Mouse (Mus musculus): ENCODE measurements at regions not wholly inside any gene's neighbourhood (a gene's known extent, or its start where the extent isn't known, plus 50 kb on each side); places are given as distances from the start of the nearest gene placed in this dataset.

- no peak for DNase-seq
Observed at GRCm38 (mm10) chr10:42131798-42132197, 113.6 kb upstream of the Armc2 start.

- DNase-seq, result no peak
Observed at GRCm38 (mm10) chr10:42131298-42131697, 113.1 kb upstream of the Armc2 start.

GRCm38 (mm10) chr10:42127865-42128419 lies 109.7 kb upstream of the Armc2 start:
- DNase-seq, result no peak

GRCm38 (mm10) chr10:42126816-42127215 lies 108.6 kb upstream of the Armc2 start:
- no peak for DNase-seq

DNA sequence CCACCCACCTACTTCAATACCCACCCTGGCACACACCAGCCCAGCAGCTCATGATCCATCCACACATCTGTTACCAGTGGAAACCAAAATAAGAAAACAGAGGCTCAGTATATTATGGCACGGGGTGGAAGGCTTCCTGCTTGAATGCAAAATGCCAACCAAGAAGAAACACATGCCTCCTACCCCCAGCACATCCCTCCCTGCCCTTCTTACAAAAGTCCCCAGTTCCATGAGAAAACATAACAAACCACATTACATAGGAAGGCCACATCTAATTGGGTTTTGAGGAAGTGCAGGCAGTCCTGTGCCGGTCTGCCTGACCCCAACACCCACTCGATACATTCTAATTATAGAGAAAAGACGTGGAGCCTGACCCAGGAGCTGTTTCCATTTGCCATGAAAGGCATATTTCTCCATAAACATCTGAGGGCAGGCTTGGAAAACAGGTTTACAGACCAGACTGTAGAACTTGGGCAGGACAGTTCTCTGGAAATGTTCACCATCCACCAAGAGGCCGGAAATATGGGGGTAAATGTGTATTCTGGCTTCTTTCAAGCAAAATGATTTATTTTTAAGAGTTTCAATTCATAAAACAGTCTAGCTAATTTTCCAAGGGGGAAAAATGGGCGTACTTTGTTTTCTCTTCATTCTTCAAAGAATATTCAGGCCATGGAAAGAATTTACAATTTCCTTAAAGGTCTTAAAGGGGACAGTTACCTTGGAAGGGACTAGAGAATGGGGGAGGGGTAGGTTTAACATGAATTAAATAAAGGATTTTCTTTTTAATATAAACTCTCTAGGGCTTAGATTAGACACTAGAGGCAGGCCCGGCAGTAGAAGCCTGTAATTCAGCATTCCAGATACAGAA lies 104.8 kb upstream of the Armc2 start:
- no peak for DNase-seq

- DNase-seq, result no peak
Observed at GRCm38 (mm10) chr10:42121984-42122383, 103.7 kb upstream of the Armc2 start.

DNA sequence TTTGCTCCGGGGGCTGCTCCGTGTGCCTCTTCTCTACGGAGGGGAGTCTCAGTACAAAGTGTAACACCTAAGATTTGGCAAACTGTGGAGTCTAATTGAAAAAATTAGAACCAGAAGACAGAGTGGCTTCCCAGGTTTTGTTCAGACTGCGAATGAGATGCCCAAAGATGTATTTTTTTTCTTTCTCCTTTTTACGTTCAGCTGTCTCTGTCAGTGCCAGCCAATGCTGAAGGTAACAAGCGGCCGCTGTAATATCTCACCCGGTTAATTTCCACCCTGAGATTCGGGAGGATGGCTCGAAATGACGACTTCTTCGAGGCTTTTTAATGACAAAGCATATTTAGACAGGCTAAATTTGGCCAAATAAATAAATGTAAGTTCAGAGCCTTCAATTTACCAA lies 101.1 kb upstream of the Armc2 start:
- DNase-seq, result peak; percentile 72

GRCm38 (mm10) chr10:42118361-42119188 lies 100.3 kb upstream of the Armc2 start:
- DNase-seq, result peak; percentile 99

DNA sequence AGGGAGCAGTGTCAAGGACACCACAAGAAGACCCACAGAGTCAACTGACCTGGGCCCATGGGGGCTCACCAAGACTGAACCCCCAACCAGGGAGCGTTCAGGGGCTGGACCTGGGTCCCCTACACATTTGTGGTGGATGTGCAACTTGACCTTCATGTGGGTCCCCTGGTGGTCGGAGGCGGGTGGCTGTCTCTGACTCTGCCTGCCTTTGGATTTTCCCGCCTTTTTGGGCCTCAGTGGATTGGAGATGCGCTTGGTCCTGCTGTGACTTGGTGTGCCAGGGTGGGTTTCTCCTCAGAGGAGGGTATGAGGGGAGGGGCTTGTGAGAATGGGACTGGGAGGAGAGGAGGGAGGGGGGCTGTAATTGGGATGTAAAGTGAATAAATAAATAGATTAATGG lies 99.3 kb upstream of the Armc2 start:
- DNase-seq, result peak; percentile 67

DNA sequence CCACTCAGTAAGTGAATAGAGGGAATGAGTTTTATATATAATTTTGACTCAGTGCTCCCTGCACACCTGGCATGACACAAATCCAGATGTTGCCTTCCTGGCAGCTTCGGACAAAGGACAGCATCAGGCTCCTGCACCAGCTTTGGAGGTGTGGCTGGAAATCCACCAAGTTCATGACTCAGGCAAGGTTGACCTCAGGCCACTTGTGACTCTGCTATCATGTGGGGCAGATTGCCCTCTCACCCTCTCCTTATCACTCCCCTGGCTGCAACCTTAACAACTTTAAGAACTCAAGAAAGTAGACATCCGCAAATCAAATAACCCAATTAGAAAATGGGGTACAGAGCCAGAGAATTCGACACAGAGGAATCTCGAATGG lies 97.7 kb upstream of the Armc2 start:
- peak; percentile 43 for DNase-seq

- DNase-seq, result peak; percentile 60
Observed at GRCm38 (mm10) chr10:42115224-42115919, 97.1 kb upstream of the Armc2 start.

DNA sequence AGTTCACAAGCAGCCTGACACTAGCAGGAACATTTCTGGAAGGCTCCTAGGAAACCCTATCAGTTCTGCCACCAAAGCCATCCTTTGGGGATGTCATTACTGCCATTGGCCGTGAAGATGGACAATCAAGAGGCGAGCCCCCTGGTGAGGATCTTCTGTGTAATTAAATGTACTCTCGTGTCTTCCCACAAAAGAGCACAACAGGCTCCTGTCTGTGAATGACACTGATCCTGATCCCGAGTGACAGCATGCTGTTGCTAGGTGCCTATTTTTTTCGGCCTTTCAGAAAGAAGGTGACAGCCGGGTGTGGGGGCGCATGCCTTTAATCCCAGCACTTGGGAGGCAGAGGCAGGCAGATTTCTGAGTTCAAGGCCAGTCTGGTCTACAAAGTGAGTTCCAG lies 92.5 kb upstream of the Armc2 start:
- no peak for DNase-seq

GRCm38 (mm10) chr10:42108294-42109014 lies 90.2 kb upstream of the Armc2 start:
- DNase-seq, result no peak

GRCm38 (mm10) chr10:42107437-42108293 lies 89.4 kb upstream of the Armc2 start:
- DNase-seq, result no peak

- DNase-seq, result no peak
Observed at GRCm38 (mm10) chr10:42106611-42107010, 88.4 kb upstream of the Armc2 start.

GRCm38 (mm10) chr10:42105083-42105482 lies 86.8 kb upstream of the Armc2 start:
- DNase-seq, result no peak

DNA sequence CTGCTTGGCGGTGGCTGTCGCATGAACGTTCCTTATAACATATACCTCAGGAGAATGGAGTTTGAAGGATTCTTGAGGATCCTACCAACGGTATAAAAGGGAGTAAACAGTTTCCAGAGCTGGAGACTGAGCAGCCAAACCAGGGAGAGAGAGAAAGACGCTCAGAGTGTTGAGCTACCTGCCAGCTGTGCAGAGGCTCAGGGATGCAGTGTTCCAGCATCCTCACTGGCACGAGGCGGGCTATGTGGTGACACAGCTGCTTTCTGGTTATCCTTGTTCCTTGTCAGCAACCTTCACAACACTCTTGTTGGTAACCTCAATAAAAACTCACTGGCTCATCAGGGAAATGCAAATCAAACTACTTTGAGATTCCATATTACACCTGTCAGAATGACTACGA lies 84.1 kb upstream of the Armc2 start:
- DNase-seq, result no peak

DNA sequence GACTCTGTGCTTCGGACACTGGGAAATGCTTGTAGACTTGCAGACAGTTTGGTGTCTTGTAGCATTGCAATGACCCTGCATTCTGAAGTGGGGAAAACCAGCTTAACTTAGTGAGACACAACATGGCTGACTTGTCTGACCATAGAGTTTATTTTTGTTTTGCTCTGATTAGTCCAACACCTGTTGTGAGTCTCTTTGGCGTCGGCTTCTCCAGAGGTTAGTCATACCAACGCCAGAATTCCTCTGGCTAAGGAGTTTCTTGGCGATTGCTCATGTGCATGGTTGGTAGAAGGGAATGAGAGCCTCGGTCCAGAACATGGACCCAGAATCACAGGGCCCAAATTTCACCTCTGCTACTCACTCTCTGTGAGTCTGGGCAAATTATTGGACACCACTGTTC lies 82.9 kb upstream of the Armc2 start:
- DNase-seq, result no peak

- DNase-seq, result no peak
Observed at GRCm38 (mm10) chr10:42096924-42097323, 78.7 kb upstream of the Armc2 start.

GRCm38 (mm10) chr10:42095986-42096385 lies 77.7 kb upstream of the Armc2 start:
- DNase-seq, result no peak

DNA sequence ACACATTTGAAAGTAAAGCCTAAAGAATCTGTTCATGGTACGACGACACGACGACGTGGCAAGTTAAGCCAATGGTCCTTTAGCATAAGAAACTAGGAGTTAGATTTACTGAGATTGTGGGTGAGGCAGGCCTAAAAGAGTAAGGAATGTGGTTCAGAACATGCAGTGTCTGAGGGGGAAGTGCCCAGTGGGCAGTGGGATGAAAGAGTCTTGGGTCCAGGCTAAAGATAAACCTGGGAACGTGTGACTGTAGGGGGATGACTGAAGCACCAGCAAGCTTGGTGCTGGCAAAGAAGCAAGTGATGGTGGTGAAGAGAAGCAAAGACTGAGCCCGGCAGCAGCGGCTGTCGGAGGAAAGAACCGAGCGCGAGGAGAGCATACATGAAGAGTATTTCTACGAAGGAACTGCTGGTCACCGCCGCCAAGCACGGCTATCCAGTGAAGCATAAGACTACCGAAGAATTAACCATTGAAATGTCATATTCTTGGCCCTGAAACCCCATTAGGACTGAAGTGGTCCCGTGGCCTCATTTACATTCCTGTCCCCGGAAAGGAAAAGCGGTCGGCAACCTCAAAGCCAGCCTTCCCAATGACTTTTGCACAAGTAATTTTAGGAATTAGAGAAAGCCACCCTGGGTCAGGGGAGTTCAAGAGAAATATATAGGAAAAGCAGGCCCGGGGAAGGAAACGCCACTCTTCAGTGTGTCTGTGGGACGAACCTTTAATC lies 76.2 kb upstream of the Armc2 start:
- no peak for DNase-seq

All from cerebellum, adult 9-11 months (tissue).